Mouse (Mus musculus) liver, embryonic 14.5 days (tissue): ENCODE measurements at regions not wholly inside any gene's neighbourhood (a gene's known extent, or its start where the extent isn't known, plus 50 kb on each side); places are given as distances from the start of the nearest gene placed in this dataset.

ENCODE experiments used
- ATAC-seq: fragments of 200-750 bp; cut with Nextera tagmentation; 2 replicates; pipeline ENCODE4 v1.8.0; 2017; ENCODE audit warnings: moderate number of reproducible peaks, mild to moderate bottlenecking, moderate library complexity; ENCODE audit not compliant: insufficient read depth
- DNase-seq, 3 experiments: peaks; one replicate each; pipeline ENCODE4 v3.0.0-alpha.2; 2012 to 2013; ENCODE audit warnings: low read depth in 3 of 3, low spot score in 3 of 3
- H3K27ac ChIP-seq: fragments of 300-500 bp; sonication (generic); 2 replicates; pipeline ENCODE4 v1.5.1; 2014; ENCODE audit warnings: moderate library complexity, mild to moderate bottlenecking, control low read depth, inconsistent platforms
- H3K27me3 ChIP-seq: fragments of 300-500 bp; sonication (generic); 2 replicates; pipeline ENCODE4 v1.6.1; 2014; ENCODE audit warnings: mild to moderate bottlenecking, low read length, moderate library complexity; ENCODE audit not compliant: control insufficient read depth, insufficient read depth
- H3K36me3 ChIP-seq: fragments of 300-500 bp; sonication (generic); replicated peaks from 2 replicates; pipeline ENCODE4 v1.6.1; 2014; ENCODE audit warnings: low read depth; ENCODE audit not compliant: control insufficient read depth, insufficient read depth
- H3K4me1 ChIP-seq, 2 experiments: fragments of 200-500 bp in 1 of 2; fragments of 300-500 bp in 1 of 2; sonication (generic) in 1 of 2; replicated peaks; 2 replicates each; pipeline ENCODE4 v1.6.1; 2012 to 2014; ENCODE audit warnings: antibody characterized with exemption in 1 of 2, inconsistent platforms in 1 of 2, low read length in 1 of 2; ENCODE audit not compliant: control insufficient read depth in 2 of 2, insufficient read depth in 2 of 2
- H3K4me2 ChIP-seq: fragments of 300-500 bp; sonication (generic); 2 replicates; pipeline ENCODE4 v1.6.1; 2014; ENCODE audit warnings: low read depth, mild to moderate bottlenecking, control low read depth, moderate library complexity
- H3K4me3 ChIP-seq, 2 experiments: fragments of 200-500 bp in 1 of 2; fragments of 300-500 bp in 1 of 2; sonication (generic) in 1 of 2; 2 replicates each; pipeline ENCODE4 v1.5.1; 2012 to 2014; ENCODE audit warnings: low read depth in 2 of 2, low read length in 2 of 2, mild to moderate bottlenecking in 2 of 2, control low read depth in 1 of 2, inconsistent platforms in 1 of 2, moderate library complexity in 1 of 2; ENCODE audit not compliant: insufficient read depth in 1 of 2
- H3K9ac ChIP-seq: fragments of 300-500 bp; sonication (generic); replicated peaks from 2 replicates; pipeline ENCODE4 v1.6.1; 2014; ENCODE audit warnings: mild to moderate bottlenecking, control low read depth, moderate library complexity
- H3K9me3 ChIP-seq: fragments of 300-500 bp; sonication (generic); 2 replicates; pipeline ENCODE4 v1.6.1; 2016; ENCODE audit warnings: low read length, mixed read lengths; ENCODE audit not compliant: control insufficient read depth
- CTCF ChIP-seq: IDR thresholded peaks from 2 replicates; pipeline ENCODE4 v1.5.1; 2016; ENCODE audit warnings: antibody characterized with exemption, low read depth, control low read depth
- EP300 ChIP-seq: IDR thresholded peaks from 2 replicates; pipeline ENCODE4 v1.6.1; 2016; ENCODE audit warnings: antibody characterized with exemption, low read depth
- WGBS: fragments of 180-500 bp; shearing (Covaris S2); extraction: QIAGEN DNeasy Blood & Tissue Kit; methylation state at CpG from one replicate; pipeline ENCODE4 v1.1.7; 2014; ENCODE audit not compliant: insufficient replicate concordance; 5-methylcytosine and 5-hydroxymethylcytosine counted together

DNA sequence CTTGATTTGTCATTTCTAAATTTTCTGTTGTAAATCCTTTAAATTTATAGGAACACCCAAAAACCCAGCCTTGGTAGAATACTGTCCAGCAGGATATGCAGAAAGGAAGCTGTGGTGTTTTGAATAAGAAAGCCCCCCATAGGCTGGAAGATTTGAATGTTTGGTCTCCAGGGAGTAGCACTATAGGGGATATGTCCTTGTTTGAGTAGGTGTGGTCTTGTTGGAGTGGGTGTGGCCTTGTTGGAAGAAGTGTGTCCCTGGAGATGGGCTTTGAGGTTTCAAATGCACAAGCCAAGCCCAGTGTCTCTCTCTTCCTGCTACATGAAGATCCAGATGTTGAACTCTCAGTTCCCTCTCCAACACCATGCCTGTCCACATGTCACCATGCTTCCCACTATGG, 151.7 kb downstream of the Nedd1 start:
- TF ChIP-seq EP300: no peak
- no peak for TF ChIP-seq CTCF
- Histone ChIP-seq H3K36me3 (no peaks in the 10 kb centered on the region), H3K9ac (no peak overlapping the region), H3K27ac (no peak overlapping the region), H3K27me3 (no peaks in the 10 kb centered on the region), H3K4me3 (no peak overlapping the region), H3K4me1 (no peaks in the 10 kb centered on the region), H3K9me3 (no peaks in the 10 kb centered on the region), H3K4me2 (no peak overlapping the region)
- no peak for DNase-seq
- ATAC-seq: no peak

DNA sequence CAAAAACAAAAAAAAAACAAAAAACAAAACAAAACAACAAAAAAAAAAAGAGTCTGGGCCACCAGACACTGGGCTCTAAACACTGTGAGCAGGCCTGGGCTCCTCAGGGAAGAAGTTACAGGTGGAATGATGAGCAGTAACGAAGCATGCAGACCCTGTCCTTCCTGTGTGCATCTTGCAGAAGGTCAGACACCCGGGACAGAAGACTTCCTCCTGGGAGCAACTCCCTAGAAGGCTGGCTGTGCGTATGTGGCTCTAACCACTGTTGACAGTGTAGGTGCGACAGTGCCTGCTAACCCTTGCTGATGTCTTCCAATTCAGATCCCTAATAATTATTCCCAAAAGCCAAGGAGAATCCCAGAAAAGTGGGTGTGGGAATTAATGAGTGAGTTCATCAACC, 164.8 kb downstream of the Nedd1 start:
- 49% methylated on average over 4 of the region's 4 CpGs for WGBS
- no peak for ATAC-seq

DNA sequence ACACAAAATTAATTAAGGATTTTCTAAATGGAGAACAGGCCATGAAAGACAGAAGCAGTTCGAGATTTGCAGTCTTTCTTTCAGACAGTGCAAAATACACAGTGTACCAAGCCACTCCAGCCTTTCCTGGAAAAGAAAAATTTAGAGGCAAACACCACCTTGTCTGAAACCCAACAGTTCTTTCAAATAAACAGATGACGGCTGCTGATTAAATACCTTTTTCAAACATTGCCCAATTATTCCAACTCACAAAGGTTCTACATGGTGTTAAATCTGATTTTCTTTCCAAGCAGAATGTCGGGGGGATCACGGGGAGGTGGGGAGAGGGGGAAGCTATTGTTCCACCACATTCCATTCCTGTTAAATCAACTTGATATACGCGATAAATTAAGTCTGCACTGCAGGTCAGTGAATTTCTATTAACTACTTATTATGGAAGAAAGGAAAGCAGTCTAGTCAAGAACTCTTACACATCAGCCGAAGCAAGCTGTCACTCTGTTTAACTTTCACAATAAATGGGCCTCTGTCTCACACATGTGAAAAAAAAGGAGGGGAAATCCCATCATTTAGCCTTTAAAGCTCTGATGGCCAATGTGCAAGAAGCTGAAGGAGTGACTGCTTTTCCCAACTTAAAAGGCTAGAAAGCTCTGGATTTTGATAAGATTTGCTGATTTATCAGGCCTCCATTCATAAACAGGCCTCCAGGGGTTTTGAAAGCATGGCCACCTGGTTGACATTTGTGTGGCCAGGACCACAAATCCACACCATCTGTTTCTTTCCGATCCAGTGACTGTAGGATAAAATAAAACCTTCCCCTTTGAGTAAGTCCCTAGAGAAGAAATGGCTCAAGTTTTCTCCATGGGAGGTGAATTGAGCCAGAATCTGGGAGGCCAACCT, 165.4 kb downstream of the Nedd1 start:
- no peak overlapping the region for H3K4me2 ChIP-seq
- no peak overlapping the region for H3K27ac ChIP-seq
- no peak for DNase-seq
- no peaks in the 10 kb centered on the region for H3K36me3 ChIP-seq
- H3K4me3 ChIP-seq: no peak overlapping the region
- H3K9me3 ChIP-seq: no peaks in the 10 kb centered on the region
- ATAC-seq: no peak
- H3K4me1 ChIP-seq: no peaks in the 10 kb centered on the region
- no peak for TF ChIP-seq EP300
- H3K27me3 ChIP-seq: no peaks in the 10 kb centered on the region
- 44% methylated on average over 8 of the region's 8 CpGs for WGBS
- H3K9ac ChIP-seq: no peak overlapping the region

More for the DNA sequence above, 164.8 kb downstream of the Nedd1 start:
- no peaks in the 10 kb centered on the region for H3K4me1 ChIP-seq
- H3K4me3 ChIP-seq: no peak overlapping the region
- no peak for TF ChIP-seq CTCF
- no peak for TF ChIP-seq EP300
- no peak overlapping the region for H3K27ac ChIP-seq
- no peak overlapping the region for H3K9ac ChIP-seq
- no peaks in the 10 kb centered on the region for H3K9me3 ChIP-seq
- H3K27me3 ChIP-seq: no peaks in the 10 kb centered on the region
- no peak for DNase-seq
- no peak overlapping the region for H3K4me2 ChIP-seq
- no peaks in the 10 kb centered on the region for H3K36me3 ChIP-seq

DNA sequence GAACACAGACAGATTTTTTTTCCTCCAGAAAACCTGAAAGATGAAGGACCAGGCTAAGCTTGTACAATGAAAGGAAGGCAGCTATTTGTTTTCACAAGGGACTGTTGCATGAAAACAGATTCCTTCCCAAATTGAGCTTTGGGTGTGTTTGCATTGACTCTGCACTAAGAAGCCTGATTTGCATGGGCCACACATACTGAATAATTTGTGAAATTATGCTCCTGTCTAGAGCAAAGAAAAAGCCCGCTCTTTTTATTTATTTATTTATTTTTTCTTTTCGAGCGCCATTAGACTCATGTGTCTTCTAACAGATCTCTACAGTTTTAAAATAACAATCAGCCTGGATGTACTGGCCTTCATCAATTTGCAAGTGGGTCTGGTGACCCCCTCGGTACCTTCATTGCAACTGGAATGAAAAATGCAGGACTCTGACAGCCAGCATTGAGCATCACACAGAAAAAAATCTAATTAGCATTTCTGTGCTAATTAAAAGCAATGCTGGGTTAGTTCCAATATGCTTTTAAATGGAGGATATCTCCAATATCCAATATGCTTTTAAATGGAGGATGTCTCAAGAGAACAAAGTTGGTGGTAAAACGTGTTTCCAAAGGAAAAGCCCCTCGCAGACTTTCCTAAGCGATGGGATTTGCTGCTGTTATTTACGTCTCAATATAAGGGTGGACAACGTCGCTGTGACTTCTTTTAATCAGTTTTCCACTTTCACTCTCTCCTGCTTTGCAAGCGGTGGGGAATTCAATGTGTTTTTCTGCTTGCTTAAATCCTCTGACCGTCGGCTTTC, 166.3 kb downstream of the Nedd1 start:
- Histone ChIP-seq H3K4me2 (no peak overlapping the region), H3K9me3 (no peaks in the 10 kb centered on the region), H3K27me3 (no peaks in the 10 kb centered on the region), H3K4me3 (no peak overlapping the region), H3K27ac (no peak overlapping the region), H3K36me3 (no peaks in the 10 kb centered on the region), H3K4me1 (no peaks in the 10 kb centered on the region), H3K9ac (no peak overlapping the region)
- TF ChIP-seq CTCF: no peak
- TF ChIP-seq EP300: no peak
- ATAC-seq: no peak
- WGBS: 61% methylated on average over 13 of the region's 13 CpGs
- no peak for DNase-seq

DNA sequence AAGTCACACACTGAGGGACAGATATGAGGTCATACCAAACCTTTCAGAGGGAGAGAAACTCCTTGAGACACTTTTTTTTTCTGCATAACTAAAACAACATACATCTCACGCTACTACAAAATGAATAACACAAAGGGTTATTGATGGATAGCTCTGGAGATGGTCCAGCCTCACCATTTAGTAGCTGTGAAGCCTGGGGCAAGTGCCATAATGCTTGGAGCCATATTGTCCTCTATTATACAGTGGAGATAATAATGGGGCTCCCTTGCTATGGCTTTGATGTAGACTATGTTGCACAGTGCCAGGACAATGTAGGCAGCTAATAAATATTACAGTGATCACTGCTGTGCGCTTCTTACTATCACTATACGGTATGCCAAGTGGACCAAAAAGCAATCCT, 168.3 kb downstream of the Nedd1 start:
- H3K27me3 ChIP-seq: no peaks in the 10 kb centered on the region
- TF ChIP-seq EP300 (no peak), CTCF (no peak)
- H3K9ac ChIP-seq: no peak overlapping the region
- no peaks in the 10 kb centered on the region for H3K9me3 ChIP-seq
- no peak for DNase-seq
- no peaks in the 10 kb centered on the region for H3K36me3 ChIP-seq
- 76% methylated on average over 3 of the region's 3 CpGs for WGBS
- no peak overlapping the region for H3K27ac ChIP-seq
- ATAC-seq: no peak
- no peaks in the 10 kb centered on the region for H3K4me1 ChIP-seq
- H3K4me2 ChIP-seq: no peak overlapping the region
- no peak overlapping the region for H3K4me3 ChIP-seq
